ENCODE assay signal across 8 mouse cellular contexts in genomic region chr14:34200738-34201230, GRCm38 (mm10). TPM values are rescaled to one million over a fixed set of nuclear protein-coding genes. Genes with fewer than 3 reads are reported as not detected.
DNase-seq lines count a peak whose midpoint lies in the region; ATAC-seq lines count a peak whose summit lies in the region.

No protein-coding gene starts in this region.

- peak overlapping the region; percentile 98 for H3K4me2 ChIP-seq in heart, embryonic 13.5 days

- peaks cover 5% of the 10 kb centered on the region for H3K4me1 ChIP-seq in heart, embryonic 13.5 days
- peaks cover 16% of the 10 kb centered on the region for H3K4me1 ChIP-seq in midbrain, embryonic 10.5 days

- H3K9me3 ChIP-seq in heart, embryonic 13.5 days, result no peaks in the 10 kb centered on the region
- H3K9me3 ChIP-seq in midbrain, embryonic 10.5 days (replicated peaks), result no peaks in the 10 kb centered on the region

- no peaks in the 10 kb centered on the region for H3K36me3 ChIP-seq in heart, embryonic 13.5 days
- H3K36me3 ChIP-seq in midbrain, embryonic 10.5 days, result no peaks in the 10 kb centered on the region

- WGBS in heart, embryonic 13.5 days, result 8% methylated on average over 19 of the region's 19 CpGs
- 3% methylated on average over 19 of the region's 19 CpGs for WGBS in midbrain, embryonic 10.5 days

- 0 out of 2 replicates have a peak, but pooled peaks have one; percentile 21 for ATAC-seq in heart, embryonic 13.5 days (ENCODE audit: extremely low read depth, insufficient number of reproducible peaks, low FRiP score, low TSS enrichment)
- no peak for ATAC-seq in activated CD4-positive, CD25-positive, alpha-beta regulatory T cell, adult 4 months

- peak overlapping the region; percentile 82 for H3K9ac ChIP-seq in heart, embryonic 13.5 days

- peaks cover 57% of the 10 kb centered on the region for H3K27me3 ChIP-seq in heart, embryonic 13.5 days (replicated peaks)
- H3K27me3 ChIP-seq in midbrain, embryonic 10.5 days (ENCODE audit: low read depth, poor library complexity, severe bottlenecking), result peaks cover 43% of the 10 kb centered on the region

- peak; percentile 31 for DNase-seq in ovary, postnatal 14 days (ENCODE audit: low spot score)
- no peak for DNase-seq in ovary, postnatal 10 days (ENCODE audit: low spot score)
- DNase-seq in cerebellum, adult 9-11 months, result peak; percentile 75
- DNase-seq in kidney, postnatal 25 days, result peak; percentile 35 to 54
- DNase-seq in midbrain, embryonic 10.5 days (ENCODE audit: low spot score), result no peak
- no peak for DNase-seq in right cerebral cortex, postnatal 14 days

- no peak overlapping the region for H3K27ac ChIP-seq in heart, embryonic 13.5 days (replicated peaks)
- H3K27ac ChIP-seq in midbrain, embryonic 10.5 days (replicated peaks), result peak overlapping the region; percentile 72

- peak overlapping the region; percentile 77 for H3K4me3 ChIP-seq in heart, embryonic 13.5 days
- peak overlapping the region; percentile 87 for H3K4me3 ChIP-seq in midbrain, embryonic 10.5 days

RNA-seq across cellular contexts. Expression of gene Gprin2, which starts 0.7 kb away (rescaled TPM):
- polyA plus RNA-seq in heart, embryonic 13.5 days (2015; fragmentation: Nextera tagmentation; extraction: Ambion mirVana), result 0.08 and 0.28 TPM in 2 replicates
- 0.35 and 1.9 TPM in 2 replicates for polyA plus RNA-seq in midbrain, embryonic 10.5 days (2016; fragmentation: Nextera tagmentation; extraction: Ambion mirVana)
- not detected for polyA plus RNA-seq in activated CD4-positive, CD25-positive, alpha-beta regulatory T cell, adult 4 months (2017; shearing (Covaris generic))

RNA-seq across cellular contexts. Expression of gene Syt15, which starts 18.6 kb away (rescaled TPM):
- polyA plus RNA-seq in heart, embryonic 13.5 days (2015; fragmentation: Nextera tagmentation; extraction: Ambion mirVana), result 0.18 and 0.27 TPM in 2 replicates
- 0.11 and 0.37 TPM in 2 replicates for polyA plus RNA-seq in midbrain, embryonic 10.5 days (2016; fragmentation: Nextera tagmentation; extraction: Ambion mirVana)
- under 1 TPM in 1 of 2 experiments, not detected in 1; 0.19 TPM for polyA plus RNA-seq in activated CD4-positive, CD25-positive, alpha-beta regulatory T cell, adult 4 months (2017; shearing (Covaris generic))

RNA-seq across cellular contexts. Expression of gene Npy4r, which starts 48.5 kb away (rescaled TPM):
- 0.07 and 0.08 TPM in 2 replicates for polyA plus RNA-seq in heart, embryonic 13.5 days (2015; fragmentation: Nextera tagmentation; extraction: Ambion mirVana)
- 0.04 TPM in 1 of 2 replicates, not detected in the other for polyA plus RNA-seq in midbrain, embryonic 10.5 days (2016; fragmentation: Nextera tagmentation; extraction: Ambion mirVana)
- not detected for polyA plus RNA-seq in activated CD4-positive, CD25-positive, alpha-beta regulatory T cell, adult 4 months (2017; shearing (Covaris generic))

Comparison
In these comparisons a context has a peak if more than half of its experiments do, and no peak if none do; other contexts are left out.
1. DNase-seq: peak in ovary, postnatal 14 days (single experiment), cerebellum, adult 9-11 months (single experiment) and kidney, postnatal 25 days (2 of 2); none in ovary, postnatal 10 days (single experiment), midbrain, embryonic 10.5 days (single experiment) and right cerebral cortex, postnatal 14 days (single experiment).